Mouse (Mus musculus): ENCODE data around the gene Stoml3.

DNA sequence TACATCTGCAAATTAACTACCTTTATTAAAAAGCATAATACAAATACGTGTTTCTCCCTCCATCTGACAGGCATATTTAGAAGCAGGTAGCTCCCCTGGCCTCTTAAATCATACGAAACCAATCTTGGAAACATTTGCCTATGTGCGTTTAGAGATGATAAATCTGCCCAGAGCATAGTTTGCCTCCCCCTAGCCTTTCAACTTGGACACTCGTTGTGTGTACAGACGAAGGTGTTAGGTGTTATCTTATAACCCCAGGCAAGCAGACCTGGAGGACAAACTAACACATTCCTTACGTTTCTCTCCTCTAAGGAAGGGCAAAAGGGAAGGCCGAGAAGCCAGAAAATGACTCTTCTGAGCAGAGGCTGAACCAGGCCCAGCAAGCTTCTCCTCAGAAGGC lies 64.2 kb downstream of the Stoml3 start:
- TF ChIP-seq CTCF (IDR thresholded peaks at IDR 0.05; ENCODE audit: extremely low read depth, insufficient read depth, insufficient read length, insufficient replicate concordance) (no peak), POLR2A (IDR thresholded peaks at IDR 0.05; ENCODE audit: low read depth, low read length) (no peak)
